Mouse (Mus musculus) thymus, postnatal 25 days (tissue): Measurements from ENCODE around the gene Defb20.

ENCODE experiments used
- DNase-seq: peaks from one replicate; pipeline ENCODE4 v3.0.0; 2022

The Defb20 gene

GRCm38 (mm10) chr2:152500204-152500862 is 23.5 kb downstream of the Defb20 start:
- DNase-seq: no peak

GRCm38 (mm10) chr2:152500863-152501229 is 24.0 kb downstream of the Defb20 start:
- no peak for DNase-seq

GRCm38 (mm10) chr2:152503950-152504349 is 27.1 kb downstream of the Defb20 start:
- no peak for DNase-seq

DNA sequence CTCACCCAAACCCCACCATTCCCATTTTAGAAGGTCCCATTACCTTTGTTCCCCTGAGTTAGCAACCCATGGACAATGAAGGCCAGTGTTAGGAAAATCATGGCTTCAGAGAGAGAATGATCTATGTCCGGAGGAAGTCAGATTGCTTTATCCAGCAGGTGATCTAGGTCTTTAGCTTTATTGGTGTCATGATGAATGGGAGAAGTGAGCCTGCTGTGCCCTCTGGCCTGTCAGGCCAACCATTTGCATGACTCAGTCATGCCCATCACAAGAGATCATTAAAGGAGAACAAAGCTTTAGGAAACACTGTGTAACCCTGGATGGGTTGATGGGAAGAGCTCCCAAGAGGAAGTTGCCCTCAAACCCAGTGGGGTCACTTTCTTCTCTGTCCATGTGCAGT is 34.7 kb downstream of the Defb20 start, which contains the start of gene Defb26:
Defb26 (minus strand) TSS at position 101 of the 400 bp plus-strand sequence.
- no peak for DNase-seq

- DNase-seq: no peak
These were observed 39.2 kb downstream of the Defb20 start for GRCm38 (mm10) chr2:152516084-152516483.

DNA sequence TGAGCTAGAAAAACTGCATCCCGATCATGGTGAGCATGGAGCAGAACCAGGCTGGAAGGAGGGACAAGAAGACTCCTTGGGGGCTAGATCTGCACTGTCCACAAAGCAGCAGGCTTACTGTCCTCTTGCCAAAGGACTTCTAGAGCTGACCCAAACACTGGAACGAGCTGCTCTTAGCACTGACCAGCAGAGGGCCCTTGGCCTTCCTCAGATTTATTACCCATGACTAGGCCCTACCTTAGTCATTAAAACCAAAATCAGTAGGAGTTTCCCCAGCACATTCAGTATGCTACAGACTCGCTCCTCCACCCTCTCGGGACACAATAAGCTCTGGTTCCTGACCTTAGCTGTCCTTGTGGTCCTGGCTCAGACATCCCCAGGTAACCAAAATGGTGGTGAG is 41.1 kb downstream of the Defb20 start, which contains the start of gene Defb28:
Defb28 (plus strand) TSS at position 275 of the 400 bp plus-strand sequence.
- DNase-seq: no peak
